Mouse (Mus musculus): ENCODE measurements around the gene Gm12216.
"Not testable (repeated sequence)": the region's sequence is repeated elsewhere in the genome, so short reads cannot be mapped to it uniquely, and the experiment has no call there.

GRCm38 (mm10) chr11:53864724-53865310 lies 5.8 kb upstream of the Gm12216 start:
- TF ChIP-seq ZNF384 (IDR thresholded peaks at IDR 0.05; ENCODE audit: low read depth, low read length); MAFK (IDR thresholded peaks at IDR 0.05; ENCODE audit: insufficient read depth, low read depth, low read length); HCFC1 (IDR thresholded peaks at IDR 0.05; ENCODE audit: borderline replicate concordance, insufficient read depth, low read length): not testable (repeated sequence)

Data from ES-E14 (cell line).